Mouse (Mus musculus): ENCODE data around the gene Cd48.
"Not testable (repeated sequence)": the region's sequence is repeated elsewhere in the genome, so short reads cannot be mapped to it uniquely, and the experiment has no call there.

The Cd48 gene

DNA sequence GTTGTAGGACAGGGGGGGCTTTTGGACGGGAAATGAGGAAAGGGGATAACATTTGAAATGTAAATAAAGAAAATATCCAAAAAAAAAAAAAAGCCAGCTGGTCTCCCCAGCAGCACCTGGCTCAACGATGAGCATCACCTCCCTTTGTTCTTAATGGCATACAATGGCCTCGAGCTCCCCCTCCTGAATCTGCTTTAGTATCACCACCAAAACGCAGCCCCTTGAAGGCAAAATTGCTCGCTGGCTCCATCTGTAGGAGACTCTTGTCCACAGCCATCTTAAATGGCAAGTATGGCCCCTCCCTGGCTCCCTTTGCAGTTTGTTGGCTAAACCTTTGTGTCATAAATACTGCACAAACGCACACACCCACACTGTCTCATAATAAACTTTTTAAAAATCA, 17.2 kb downstream of the Cd48 start:
- DNase-seq: no peak

DNA sequence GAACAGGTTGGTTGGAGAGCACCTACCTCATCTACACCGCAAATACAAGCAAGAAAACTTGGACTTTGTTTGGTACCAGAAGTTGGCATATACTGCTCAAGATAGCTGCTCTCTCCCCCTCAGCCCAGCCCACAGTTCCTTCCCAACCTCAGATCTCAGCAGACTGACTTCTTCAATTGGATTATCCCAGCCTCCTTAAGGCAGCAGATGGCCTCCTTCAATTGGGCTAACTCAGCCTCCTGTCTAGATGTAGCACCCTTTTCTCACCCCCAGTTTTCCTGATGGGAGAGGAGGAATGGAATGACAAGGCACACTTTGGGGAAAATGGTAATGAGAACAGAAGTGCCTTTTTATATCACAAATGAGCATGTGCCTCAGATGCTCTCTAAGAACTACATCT, 31.9 kb downstream of the Cd48 start:
- DNase-seq: not testable (repeated sequence)

DNA sequence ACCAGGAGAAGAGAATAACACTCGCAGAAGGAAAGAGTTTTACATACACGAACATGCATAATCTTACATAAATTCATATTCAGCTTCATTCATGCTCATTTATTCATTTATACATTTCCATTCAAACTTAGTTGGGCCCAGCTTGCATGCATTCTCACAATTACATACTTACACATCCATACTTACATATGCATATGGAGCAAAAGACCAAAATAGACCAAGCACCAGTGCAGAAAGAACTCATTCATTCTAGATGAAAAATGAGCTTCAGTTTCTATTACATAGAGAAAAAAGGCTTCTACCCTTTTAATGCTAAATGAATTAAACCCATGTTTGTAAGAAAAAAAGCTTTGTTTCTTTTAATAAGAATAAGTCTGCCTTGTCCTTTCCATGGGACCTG, 33.6 kb downstream of the Cd48 start:
- no peak for DNase-seq

DNA sequence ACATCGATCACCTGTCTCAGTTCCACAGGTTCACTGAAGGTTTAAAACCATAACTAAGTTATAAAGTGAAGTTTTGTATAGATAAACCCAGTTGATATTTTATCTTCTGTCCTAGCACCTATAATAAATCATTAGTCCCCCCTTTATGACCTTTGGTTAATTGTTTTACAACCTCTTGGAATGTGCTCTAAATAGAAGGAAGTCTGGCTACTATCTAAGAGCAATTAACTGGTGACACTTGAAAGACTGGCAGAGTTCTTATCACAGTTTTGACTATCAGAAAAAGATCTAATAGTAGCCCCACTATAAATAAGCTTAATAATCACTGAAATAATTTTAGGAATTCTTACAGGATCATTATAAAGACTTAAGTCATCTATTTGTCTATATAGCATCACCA, 34.4 kb downstream of the Cd48 start:
- DNase-seq: no peak

DNA sequence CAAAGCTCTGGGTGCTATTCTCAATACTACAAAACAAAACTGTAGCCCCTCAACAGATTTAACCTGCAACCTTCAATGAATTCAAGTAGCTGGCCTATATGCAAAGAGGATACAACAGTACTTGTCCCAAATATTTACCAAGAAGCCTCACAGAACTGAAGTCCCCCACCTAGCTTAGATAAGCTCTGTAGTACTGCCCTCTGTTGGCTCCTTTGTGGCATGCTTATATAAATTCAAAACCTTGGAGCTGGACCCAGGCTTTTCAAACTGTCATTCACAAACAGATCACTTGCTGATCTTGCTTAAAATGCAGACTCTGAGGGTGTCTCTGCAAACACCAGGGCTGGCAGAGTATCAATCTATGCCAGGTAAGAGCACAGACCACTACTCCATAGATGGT, 49.4 kb downstream of the Cd48 start:
- no peak for DNase-seq

- DNase-seq: no peak
Observed at GRCm38 (mm10) chr1:171734898-171735297, 53.1 kb downstream of the Cd48 start.

GRCm38 (mm10) chr1:171748127-171748969, 66.5 kb downstream of the Cd48 start:
- DNase-seq: no peak

All from cerebellum, adult 18-20 months (tissue).